Mouse (Mus musculus) limb, embryonic 10.5 days (tissue): Measurements from ENCODE around the gene Gm33543. TPM values are rescaled to one million over a fixed set of nuclear protein-coding genes. Genes with fewer than 3 reads are reported as not detected.

Experiments
- DNase-seq: peaks from one replicate; pipeline ENCODE4 v3.0.0-alpha.2; 2017; ENCODE audit warnings: low spot score
- H3K27ac ChIP-seq: fragments of 300-500 bp; sonication (generic); 2 replicates; pipeline ENCODE4 v1.5.1; 2016; ENCODE audit warnings: mild to moderate bottlenecking
- H3K27me3 ChIP-seq: fragments of 300-500 bp; sonication (generic); 2 replicates; pipeline ENCODE4 v1.6.1; 2016; ENCODE audit warnings: low read depth, mild to moderate bottlenecking; ENCODE audit not compliant: poor library complexity, severe bottlenecking
- H3K36me3 ChIP-seq: fragments of 300-500 bp; sonication (generic); 2 replicates; pipeline ENCODE4 v1.6.1; 2016; ENCODE audit warnings: mild to moderate bottlenecking, moderate library complexity
- H3K4me1 ChIP-seq: fragments of 300-500 bp; sonication (generic); 2 replicates; pipeline ENCODE4 v1.6.1; 2016
- H3K4me3 ChIP-seq: fragments of 300-500 bp; sonication (generic); 2 replicates; pipeline ENCODE4 v1.5.1; 2016; ENCODE audit warnings: mild to moderate bottlenecking, moderate library complexity
- H3K9me3 ChIP-seq: fragments of 300-500 bp; sonication (generic); replicated peaks from 2 replicates; pipeline ENCODE4 v1.6.1; 2016; ENCODE audit warnings: mild to moderate bottlenecking
- WGBS: fragments of 180-500 bp; shearing (Covaris S2); methylation state at CpG from one replicate; pipeline ENCODE4 v1.1.7; 2016; 5-methylcytosine and 5-hydroxymethylcytosine counted together
- polyA plus RNA-seq: library from polyadenylated mRNA; unstranded; fragments of >200 nt; fragmentation: Nextera tagmentation; extraction: Ambion mirVana; gene quantifications from 2 replicates; pipeline ENCODE4 v1.2.1, GENCODE M21; 2016

The Gm33543 gene
- polyA plus RNA-seq: 0.10 TPM in 1 of 2 replicates, not detected in the other

GRCm38 (mm10) chr10:95842789-95843637 is at the start of gene Gm33543:
Gm33543 (minus strand) TSS chr10:95842930.
- DNase-seq: no peak
- WGBS: 87% methylated on average over 9 of the region's 9 CpGs

GRCm38 (mm10) chr10:95892132-95892531 is 49.4 kb upstream of the Gm33543 start:
- Histone ChIP-seq H3K4me3 (no peak overlapping the region), H3K27ac (no peak overlapping the region), H3K4me1 (peaks cover 7% of the 10 kb centered on the region; the same call in 1 of the 2 replicates), H3K27me3 (0 out of 2 replicates have a peak, but pooled peaks cover 6% of the 10 kb centered on the region), H3K9me3 (no peaks in the 10 kb centered on the region), H3K36me3 (no peaks in the 10 kb centered on the region)
- 89% methylated on average over 9 of the region's 9 CpGs for WGBS
- DNase-seq: no peak

More at GRCm38 (mm10) chr10:95842789-95843637, at the start of gene Gm33543:
- Histone ChIP-seq H3K27ac (no peak within 1 kb of the TSS), H3K4me1 (no peaks in the 10 kb centered on the region), H3K9me3 (no peaks in the 10 kb centered on the region), H3K4me3 (no peak within 1 kb of the TSS), H3K27me3 (no peaks in the 10 kb centered on the region), H3K36me3 (no peaks in the 10 kb centered on the region)

DNA sequence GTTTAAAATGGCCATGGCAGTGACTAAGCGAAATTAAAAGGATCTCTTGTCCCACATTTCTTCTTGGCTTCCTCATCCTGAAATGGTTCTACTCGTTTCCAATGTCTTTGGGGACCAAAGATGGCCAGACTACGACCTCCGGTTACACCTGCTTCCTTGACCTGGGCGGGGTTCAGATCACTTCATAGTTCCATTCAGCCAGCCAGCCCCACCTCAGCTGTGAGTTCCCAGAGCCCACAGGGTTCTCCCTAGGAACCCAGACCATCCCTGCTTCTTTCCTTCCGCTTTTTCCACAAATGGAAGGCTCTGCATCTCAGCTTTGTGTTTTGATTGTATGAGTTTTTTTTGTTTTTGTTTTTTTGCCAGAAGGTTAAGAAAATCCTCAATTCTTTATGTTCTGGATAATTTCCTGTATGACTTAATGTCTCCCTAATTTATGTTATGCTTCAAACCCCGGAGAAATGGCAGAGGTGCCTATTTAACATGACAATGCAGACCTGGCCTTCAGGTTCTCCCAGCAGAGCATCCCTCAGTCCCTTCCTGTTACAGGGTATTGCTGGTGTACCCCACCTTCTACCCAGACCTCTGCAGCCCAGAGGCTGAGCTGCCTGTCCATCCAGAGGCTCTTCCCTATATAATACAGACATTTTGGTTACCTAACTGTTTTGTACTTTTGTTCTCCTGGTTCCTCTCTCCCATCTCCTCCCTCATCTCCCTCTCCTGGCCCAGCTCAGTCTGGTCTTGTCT is 48.7 kb upstream of the Gm33543 start:
- no peaks in the 10 kb centered on the region for H3K36me3 ChIP-seq
- no peak for DNase-seq
- H3K27ac ChIP-seq: no peak overlapping the region
- H3K4me3 ChIP-seq: no peak overlapping the region
- no peaks in the 10 kb centered on the region for H3K9me3 ChIP-seq
- 0 out of 2 replicates have a peak, but pooled peaks cover 6% of the 10 kb centered on the region for H3K27me3 ChIP-seq
- H3K4me1 ChIP-seq: peaks cover 7% of the 10 kb centered on the region; the same call in 1 of the 2 replicates
- WGBS: 73% methylated on average over 7 of the region's 7 CpGs

- DNase-seq: no peak
- no peaks in the 10 kb centered on the region for H3K27me3 ChIP-seq
- H3K27ac ChIP-seq: no peak overlapping the region
- no peak overlapping the region for H3K4me3 ChIP-seq
- no peaks in the 10 kb centered on the region for H3K9me3 ChIP-seq
- no peaks in the 10 kb centered on the region for H3K36me3 ChIP-seq
- H3K4me1 ChIP-seq: peaks cover 7% of the 10 kb centered on the region; the same call in 1 of the 2 replicates
- WGBS: 79% methylated on average over 7 of the region's 7 CpGs
These were observed 41.2 kb upstream of the Gm33543 start for GRCm38 (mm10) chr10:95883761-95884517.

GRCm38 (mm10) chr10:95882036-95882435 is 39.3 kb upstream of the Gm33543 start:
- 81% methylated on average over 9 of the region's 9 CpGs for WGBS
- H3K4me1 ChIP-seq: peaks cover 7% of the 10 kb centered on the region; the same call in 1 of the 2 replicates

DNA sequence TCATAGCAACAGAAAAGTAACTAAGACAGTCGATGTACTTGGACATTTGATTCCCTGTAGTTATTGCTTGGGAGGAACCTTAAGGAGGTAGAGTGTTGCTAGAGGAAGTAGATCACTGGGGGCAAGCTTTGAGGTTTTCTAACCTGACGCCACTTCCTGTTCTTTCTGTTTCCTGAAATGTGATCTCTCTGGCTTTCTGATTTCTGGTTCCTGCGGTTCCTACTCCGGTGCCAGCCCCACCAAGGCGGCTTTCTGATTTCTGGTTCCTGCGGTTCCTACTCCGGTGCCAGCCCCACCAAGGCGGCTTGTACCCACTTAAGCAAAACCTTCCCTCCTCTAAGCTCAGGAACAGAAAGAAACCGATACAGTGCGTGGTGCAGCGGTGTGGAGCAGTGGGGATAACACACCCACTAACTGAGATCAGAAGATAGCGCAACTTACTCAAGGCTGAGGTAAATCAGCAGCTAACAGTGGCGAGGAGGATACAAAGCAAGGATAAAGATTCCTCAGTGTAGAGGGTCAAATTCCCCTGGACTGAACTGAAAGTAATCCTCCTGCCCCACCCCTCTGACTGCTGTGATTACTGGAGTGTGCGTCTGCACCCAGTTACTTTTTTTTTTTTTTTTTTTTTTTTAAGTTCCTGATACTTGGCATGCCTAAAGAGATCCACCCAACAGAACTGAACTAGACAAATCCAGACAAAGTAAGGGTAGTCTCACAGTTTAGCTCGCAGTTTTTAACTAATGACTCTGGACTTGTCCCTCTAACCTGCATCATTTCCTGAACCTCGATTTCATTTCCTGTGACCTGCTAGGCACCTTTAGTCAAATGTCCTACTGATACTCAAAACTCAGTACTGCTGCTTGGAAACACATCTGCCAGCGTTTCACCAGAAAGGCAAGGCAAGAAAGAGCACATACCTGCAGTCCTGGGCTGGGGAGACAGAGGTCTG is 37.5 kb upstream of the Gm33543 start:
- no peaks in the 10 kb centered on the region for H3K36me3 ChIP-seq
- WGBS: 89% methylated on average over 17 of the region's 17 CpGs
- H3K9me3 ChIP-seq: no peaks in the 10 kb centered on the region
- no peaks in the 10 kb centered on the region for H3K27me3 ChIP-seq
- H3K4me3 ChIP-seq: no peak overlapping the region
- peaks cover 7% of the 10 kb centered on the region; the same call in 1 of the 2 replicates for H3K4me1 ChIP-seq
- no peak overlapping the region for H3K27ac ChIP-seq
- no peak for DNase-seq

More at GRCm38 (mm10) chr10:95882036-95882435, 39.3 kb upstream of the Gm33543 start:
- no peaks in the 10 kb centered on the region for H3K27me3 ChIP-seq
- H3K27ac ChIP-seq: no peak overlapping the region
- no peak for DNase-seq
- no peaks in the 10 kb centered on the region for H3K36me3 ChIP-seq
- no peaks in the 10 kb centered on the region for H3K9me3 ChIP-seq
- no peak overlapping the region for H3K4me3 ChIP-seq

- no peaks in the 10 kb centered on the region for H3K27me3 ChIP-seq
- DNase-seq: no peak
- no peaks in the 10 kb centered on the region for H3K36me3 ChIP-seq
- no peak overlapping the region for H3K27ac ChIP-seq
- 91% methylated on average over 2 of the region's 2 CpGs for WGBS
- H3K4me1 ChIP-seq: no peaks in the 10 kb centered on the region
- no peak overlapping the region for H3K4me3 ChIP-seq
- H3K9me3 ChIP-seq: no peaks in the 10 kb centered on the region
These were observed 28.1 kb upstream of the Gm33543 start for GRCm38 (mm10) chr10:95870782-95871181.

GRCm38 (mm10) chr10:95868348-95868747 is 25.6 kb upstream of the Gm33543 start:
- WGBS: 71% methylated on average over 6 of the region's 6 CpGs
- no peak for DNase-seq
- no peaks in the 10 kb centered on the region for H3K4me1 ChIP-seq

GRCm38 (mm10) chr10:95867596-95867995 is 24.9 kb upstream of the Gm33543 start:
- Histone ChIP-seq H3K9me3 (no peaks in the 10 kb centered on the region), H3K36me3 (no peaks in the 10 kb centered on the region), H3K27me3 (no peaks in the 10 kb centered on the region), H3K4me1 (no peaks in the 10 kb centered on the region), H3K27ac (no peak overlapping the region), H3K4me3 (no peak overlapping the region)
- 97% methylated on average over 2 of the region's 2 CpGs for WGBS
- no peak for DNase-seq

More at GRCm38 (mm10) chr10:95868348-95868747, 25.6 kb upstream of the Gm33543 start:
- Histone ChIP-seq H3K36me3 (no peaks in the 10 kb centered on the region), H3K27ac (no peak overlapping the region), H3K27me3 (no peaks in the 10 kb centered on the region), H3K4me3 (no peak overlapping the region), H3K9me3 (no peaks in the 10 kb centered on the region)

GRCm38 (mm10) chr10:95864349-95865124 is 21.8 kb upstream of the Gm33543 start:
- no peak overlapping the region for H3K27ac ChIP-seq
- no peaks in the 10 kb centered on the region for H3K36me3 ChIP-seq
- no peak overlapping the region for H3K4me3 ChIP-seq
- no peaks in the 10 kb centered on the region for H3K4me1 ChIP-seq
- H3K9me3 ChIP-seq: no peaks in the 10 kb centered on the region
- no peak for DNase-seq
- no peaks in the 10 kb centered on the region for H3K27me3 ChIP-seq
- WGBS: 71% methylated on average over 11 of the region's 11 CpGs

- no peak for DNase-seq
- H3K4me1 ChIP-seq: no peaks in the 10 kb centered on the region
- H3K9me3 ChIP-seq: no peaks in the 10 kb centered on the region
- H3K36me3 ChIP-seq: no peaks in the 10 kb centered on the region
- no peak overlapping the region for H3K27ac ChIP-seq
- no peaks in the 10 kb centered on the region for H3K27me3 ChIP-seq
- WGBS: 83% methylated on average over 3 of the region's 3 CpGs
- no peak overlapping the region for H3K4me3 ChIP-seq
These were observed 19.9 kb upstream of the Gm33543 start for GRCm38 (mm10) chr10:95862664-95863063.
